Mouse (Mus musculus): ENCODE data around the gene Twnk.
A peak's percentile ranks its signal among the peaks of the same experiment; 100 is the strongest.

Gene Twnk

DNA sequence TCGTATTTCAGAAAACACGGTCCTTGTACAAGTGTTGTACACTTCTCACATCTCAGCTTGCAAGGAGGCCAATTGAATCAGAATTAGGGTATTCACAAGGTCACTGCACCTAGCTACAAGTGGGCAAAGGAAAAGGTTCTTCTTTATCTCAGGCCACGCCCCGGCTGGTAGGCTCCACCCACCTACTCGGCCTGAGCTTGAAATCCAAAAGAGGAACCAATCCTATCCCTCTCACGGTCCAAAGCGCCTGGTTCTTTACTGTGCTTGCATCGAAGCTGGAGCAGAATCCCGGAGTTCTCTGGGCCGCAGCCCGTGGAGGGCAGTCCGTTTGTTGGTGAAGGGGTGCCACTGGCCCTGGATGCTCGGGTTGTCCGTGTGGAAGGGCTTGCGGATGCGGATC, at the start of gene Twnk:
TSS of gene Twnk (plus strand) at position 220 of the 400 bp plus-strand sequence.
- no peak for DNase-seq (ENCODE audit: low read depth, low spot score)

DNA sequence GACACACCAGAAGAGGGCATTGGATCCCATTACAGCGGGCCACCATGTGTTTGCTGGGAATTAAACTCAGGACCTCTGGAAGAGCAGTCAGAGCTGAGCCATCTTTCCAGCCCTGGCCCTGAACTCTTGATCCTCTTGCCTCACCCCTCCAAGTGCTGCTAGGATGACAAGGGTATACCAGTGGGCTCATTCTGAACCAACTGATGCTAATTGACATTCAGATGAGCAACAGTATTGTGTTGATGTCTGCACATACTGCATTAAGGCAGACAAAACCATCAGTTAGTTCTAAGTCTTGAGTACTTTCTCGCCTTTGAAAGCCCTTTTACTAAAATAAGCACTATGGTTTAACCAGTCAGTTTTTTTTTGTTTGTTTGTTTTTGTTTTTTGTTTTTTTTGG, 45.8 kb upstream of the Twnk start:
- no peak for DNase-seq (ENCODE audit: low read depth, low spot score)

DNA sequence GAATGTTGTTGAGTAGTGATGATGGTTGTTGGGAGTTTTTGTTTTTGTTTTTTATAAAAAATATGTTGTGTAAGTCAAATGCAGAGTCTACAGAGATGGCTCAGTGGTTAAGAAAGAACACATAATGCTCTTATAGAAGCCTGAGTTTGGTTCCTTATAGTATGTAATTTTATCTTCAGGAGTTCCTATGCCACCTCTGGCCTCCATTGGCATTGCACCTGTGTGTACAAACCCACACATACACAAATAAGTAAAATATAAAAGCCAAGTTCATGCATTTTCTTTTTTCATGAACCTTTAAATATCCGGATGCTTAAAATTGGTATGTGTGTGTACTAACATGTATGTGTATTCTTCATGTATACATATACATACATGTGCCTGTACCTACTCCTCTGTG, 39.5 kb upstream of the Twnk start:
- DNase-seq (ENCODE audit: low read depth, low spot score) = no peak

DNA sequence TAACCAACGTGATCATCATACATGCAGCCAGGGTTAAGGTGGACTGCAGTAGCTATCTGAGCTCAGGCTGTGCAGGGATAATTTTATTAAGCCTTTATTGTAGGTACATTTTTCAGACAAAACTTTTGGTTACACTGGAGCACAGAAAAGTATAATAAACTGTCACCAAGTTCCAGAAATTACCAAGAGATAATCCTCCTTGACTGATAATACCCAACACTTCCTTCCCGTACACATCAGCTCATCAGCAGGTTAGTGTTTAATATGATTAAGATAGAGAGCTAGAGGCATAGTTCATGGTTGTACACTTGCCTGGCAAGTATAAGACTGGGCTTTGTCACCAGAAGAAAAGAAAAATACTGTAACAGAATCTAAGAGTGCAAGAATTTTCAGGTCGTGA, 37.1 kb upstream of the Twnk start:
- DNase-seq (ENCODE audit: low read depth, low spot score) = no peak

DNA sequence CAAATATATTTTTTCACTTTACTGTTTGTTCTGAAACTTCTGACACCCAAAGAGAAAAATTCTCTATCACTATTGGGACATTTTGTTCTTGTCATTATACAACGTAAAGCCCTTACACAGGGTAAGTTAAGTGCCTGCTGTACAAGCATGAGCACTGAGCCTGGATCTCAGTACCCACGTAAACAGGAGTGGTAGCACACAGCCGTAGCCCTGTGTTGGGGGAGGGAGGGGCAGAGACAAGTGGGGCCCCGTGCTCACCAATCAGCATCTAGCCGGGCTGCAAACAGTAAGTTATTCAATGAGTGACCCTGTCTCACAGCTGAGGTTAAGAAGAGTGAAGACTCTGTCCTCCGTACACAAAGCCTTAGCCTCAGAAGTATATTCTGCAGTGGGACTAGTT, 28.8 kb upstream of the Twnk start:
- no peak for DNase-seq (ENCODE audit: low read depth, low spot score)

DNA sequence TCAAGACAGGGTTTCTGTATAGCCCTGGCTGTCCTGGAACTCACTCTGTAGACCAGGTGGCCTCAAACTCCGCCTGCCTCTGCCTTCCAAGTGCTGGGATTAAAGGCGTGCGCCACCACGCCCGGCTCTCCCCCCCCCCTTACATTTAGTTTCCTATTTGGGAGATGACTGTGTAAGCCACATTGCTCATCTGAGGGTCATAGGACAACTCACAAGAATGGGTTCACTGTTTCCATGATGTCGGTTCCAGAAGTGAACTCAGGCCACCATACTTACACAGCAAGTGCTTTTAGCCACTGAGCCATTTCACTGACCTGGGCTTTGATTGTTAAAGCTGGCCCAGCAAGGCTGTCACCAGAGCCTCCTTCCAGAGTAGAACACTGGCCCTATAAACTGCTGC, 28.3 kb upstream of the Twnk start:
- no peak for DNase-seq (ENCODE audit: low read depth, low spot score)

DNA sequence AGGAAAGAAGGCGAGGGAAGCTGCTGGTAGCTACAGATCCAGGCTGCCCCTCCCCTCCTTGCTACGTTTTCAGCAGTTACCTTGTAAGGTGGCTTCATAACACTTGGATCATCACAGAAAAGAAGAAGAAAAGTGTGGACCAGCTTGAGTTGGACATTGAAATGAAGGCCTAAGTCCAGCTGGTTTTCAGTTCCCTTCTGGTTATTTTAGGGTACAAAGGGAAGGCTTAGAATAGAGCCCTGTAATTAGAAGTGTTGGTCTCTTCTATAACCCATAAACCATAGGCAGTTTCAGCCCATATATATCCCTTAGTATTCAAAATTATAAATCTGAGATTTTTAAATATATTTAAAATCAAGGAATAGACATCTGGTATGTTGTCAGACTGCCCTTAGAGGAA, 24.7 kb upstream of the Twnk start:
- no peak for DNase-seq (ENCODE audit: low read depth, low spot score)

DNA sequence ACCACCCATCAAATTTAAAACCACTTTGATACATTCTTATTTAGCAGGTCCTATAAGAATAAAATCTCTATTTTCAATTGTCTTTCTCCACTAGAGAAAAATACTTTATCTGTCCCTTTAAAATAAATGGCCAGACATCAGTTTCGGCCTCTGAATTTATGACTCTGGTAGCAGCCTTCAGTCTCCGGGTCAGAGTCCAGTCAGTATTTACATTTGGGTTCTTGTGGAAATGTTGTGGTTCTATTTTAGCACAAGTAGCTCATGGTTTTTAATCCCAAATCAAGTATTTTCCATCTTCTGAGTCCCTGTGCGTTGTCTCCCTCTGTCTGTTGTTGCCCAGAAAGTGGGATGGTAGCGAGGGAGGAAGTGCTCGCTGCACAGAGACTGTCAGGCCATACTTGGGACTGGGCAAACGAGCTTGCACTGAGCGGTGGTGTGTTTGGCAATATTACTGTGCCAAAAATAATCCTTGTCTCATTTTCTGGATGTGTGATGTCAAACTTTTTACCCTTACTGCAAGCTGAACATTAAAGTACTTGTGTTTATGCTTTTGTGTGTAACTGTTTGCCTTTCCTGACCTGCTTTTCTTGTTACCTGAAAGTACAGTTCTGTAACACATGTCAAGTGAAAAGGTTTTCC, 22.9 kb upstream of the Twnk start:
- no peak for DNase-seq (ENCODE audit: low read depth, low spot score)

DNA sequence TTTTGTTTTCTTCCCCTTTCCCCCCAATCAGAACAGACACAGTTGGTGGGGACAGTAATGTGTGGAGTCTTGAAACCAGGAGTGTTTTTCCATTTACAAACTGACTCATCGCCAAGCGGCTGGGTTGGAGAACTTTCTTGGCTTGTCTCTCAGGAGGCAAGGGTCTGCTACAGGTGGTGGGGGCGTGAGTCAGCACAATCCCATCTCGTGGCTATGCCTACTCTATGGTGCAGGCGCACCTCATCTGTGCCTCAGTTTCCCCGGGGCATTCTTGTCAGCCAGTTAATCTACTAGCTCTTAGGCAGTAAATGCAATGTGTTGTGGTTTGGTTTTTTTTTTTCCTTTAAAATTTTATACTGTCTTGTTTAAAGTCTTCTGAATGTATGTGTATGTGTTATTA, 22.1 kb upstream of the Twnk start:
- DNase-seq (ENCODE audit: low read depth, low spot score) = no peak

DNA sequence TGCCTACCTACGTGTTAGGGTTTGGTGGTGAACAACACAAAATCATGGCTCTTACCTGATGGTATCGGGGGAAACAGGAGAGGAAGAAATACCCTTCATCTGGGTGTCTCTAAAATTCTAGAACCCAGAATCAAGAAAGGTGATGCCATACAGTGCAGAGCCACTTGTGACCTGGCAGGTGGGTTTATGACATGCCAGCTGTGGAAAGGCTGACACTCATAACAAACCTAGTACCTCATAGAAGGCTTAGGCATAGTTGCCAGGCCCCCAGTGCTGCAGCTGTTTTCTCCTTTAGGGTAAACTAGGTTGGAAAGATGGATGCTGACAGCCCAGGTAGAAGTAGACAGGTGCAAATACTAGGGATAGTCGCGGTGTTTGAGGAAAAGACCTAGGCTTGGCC, 21.0 kb upstream of the Twnk start:
- DNase-seq (ENCODE audit: low read depth, low spot score) = no peak

DNA sequence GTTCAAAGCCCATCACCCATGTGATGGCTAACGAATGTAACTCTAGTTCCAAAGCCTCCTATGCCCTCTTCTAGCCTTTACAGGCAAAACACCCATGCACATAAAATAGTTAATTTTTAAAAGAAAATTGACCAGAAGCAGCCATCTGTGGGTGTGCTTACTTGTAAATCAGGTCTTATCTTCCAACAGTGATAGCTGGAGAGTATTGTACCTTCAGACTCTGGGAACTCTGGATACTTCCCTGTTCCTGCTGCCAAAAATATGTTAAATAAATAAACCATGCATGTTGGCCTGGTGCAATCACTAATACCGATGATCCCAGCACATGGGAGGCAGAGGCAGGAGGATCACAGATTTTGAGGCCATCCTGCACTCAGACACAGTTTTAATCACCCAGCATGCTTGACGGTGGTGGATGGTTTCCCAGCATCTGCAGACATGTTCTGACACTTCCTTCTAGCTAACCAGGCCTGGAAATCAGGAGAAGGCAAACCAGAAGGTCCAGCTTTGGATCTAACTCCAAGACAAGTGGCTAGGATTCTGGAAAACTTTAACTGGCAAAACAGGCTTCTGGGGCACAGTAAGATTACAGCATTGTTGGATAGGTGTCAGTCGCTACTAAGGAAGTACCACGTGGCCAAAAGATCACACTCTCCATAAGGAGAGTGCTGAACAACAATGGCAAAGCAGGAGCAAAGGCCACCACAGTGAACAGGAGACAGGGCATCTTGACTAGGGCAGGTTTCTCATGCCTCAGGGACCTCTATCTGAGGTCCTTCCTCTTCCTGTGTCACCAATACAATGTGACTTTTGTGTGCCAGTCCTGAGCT, 20.1 kb upstream of the Twnk start:
- DNase-seq (ENCODE audit: low read depth, low spot score) = no peak

DNA sequence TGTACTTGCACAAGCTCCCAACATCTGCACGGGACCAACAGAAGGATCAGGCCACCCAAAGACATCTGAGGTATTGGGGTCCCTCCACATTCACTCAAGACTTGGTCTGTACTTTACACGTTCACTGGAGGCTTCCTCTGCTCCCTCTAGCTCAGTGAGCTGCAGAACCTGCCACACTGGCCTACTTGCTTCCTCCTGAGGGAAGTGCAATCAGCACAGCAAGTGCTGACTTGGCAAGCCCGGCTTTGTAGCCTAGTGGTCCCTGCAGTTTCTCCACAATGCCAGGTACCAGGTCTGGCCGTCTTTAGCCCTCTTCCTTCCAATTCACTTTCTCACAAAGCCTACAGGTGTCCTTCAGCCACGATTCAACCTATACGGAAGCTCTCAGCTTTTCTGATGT, 18.5 kb upstream of the Twnk start:
- DNase-seq (ENCODE audit: low read depth, low spot score) = no peak

DNA sequence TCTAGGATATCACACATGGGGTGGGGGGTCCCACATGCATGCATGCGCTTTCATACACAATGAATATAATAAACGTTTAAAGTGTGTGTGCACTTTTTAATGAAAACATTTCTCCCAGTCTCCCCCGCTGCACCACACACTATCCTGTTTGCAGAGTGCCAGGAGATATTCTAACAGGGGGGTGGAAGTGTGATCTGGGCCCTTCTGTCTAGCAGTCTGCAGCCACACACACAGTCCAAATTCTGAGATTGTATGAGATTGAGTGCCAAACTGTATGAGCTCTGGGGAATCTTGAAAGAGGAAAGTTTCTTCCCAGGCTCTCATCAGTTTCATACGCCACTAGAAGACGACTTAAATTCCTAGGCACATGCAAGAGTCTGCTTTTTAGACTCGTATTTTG, 17.6 kb upstream of the Twnk start:
- DNase-seq (ENCODE audit: low read depth, low spot score) = no peak

DNA sequence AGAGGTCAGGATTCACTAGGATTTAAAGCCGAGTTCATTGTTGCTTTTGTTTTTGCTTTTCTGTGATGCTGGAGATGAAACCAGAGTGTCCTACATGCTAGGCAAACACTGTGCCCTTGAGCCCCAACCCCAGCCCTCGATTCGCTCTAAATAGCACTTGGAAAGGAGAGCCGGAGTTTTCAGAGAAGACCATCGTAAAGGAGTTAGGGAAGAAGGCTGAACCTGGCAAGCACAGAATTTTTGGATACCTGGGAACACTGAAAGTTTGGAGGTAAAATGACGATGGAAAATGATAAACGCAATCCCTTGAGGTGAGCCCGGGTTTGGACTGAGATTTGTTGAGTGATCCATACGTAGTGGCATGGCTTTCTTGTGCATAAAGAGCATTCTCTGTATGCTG, 17.1 kb upstream of the Twnk start:
- DNase-seq (ENCODE audit: low read depth, low spot score) = no peak

DNA sequence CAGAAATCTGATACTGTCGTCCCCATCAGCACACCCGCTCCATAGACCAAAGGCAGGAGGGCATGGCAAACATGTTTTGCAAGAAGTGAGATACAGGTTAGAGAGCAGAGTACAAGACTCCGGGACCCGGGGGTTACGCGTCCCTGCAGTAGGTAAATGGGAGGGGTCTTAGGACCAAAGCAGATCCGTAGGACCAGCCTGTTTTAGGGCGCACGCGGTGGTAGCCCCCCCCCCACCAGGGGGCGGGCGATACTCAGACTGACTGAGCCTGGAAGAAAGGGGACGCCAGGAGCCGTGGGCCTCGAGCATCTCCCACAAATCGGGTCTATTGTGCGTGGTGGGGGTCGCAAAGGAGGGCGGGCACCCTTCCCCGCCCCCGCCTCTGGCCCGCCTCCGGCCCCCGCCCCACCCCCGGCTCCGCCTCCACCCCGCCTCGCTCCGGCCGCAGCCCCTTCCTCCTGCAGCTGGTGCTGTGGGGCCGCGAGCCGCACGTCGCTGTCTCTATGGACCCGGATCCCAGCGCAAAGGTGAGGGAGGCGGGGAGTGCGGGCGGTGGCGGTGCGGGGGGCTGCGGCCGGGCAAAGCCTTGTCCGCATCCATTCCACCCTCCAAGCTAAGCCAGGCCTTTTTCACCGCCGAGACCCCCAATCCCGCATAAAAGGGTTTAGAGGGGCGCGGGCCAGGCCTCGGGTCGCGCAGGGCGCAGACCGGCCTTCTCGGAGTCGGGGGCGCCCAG, 16.5 kb upstream of the Twnk start, which contains the start of gene Sema4g:
TSS of gene Sema4g (plus strand) at position 271 of the 736 bp plus-strand sequence.
- peak; percentile 42 for DNase-seq (ENCODE audit: low read depth, low spot score)

DNA sequence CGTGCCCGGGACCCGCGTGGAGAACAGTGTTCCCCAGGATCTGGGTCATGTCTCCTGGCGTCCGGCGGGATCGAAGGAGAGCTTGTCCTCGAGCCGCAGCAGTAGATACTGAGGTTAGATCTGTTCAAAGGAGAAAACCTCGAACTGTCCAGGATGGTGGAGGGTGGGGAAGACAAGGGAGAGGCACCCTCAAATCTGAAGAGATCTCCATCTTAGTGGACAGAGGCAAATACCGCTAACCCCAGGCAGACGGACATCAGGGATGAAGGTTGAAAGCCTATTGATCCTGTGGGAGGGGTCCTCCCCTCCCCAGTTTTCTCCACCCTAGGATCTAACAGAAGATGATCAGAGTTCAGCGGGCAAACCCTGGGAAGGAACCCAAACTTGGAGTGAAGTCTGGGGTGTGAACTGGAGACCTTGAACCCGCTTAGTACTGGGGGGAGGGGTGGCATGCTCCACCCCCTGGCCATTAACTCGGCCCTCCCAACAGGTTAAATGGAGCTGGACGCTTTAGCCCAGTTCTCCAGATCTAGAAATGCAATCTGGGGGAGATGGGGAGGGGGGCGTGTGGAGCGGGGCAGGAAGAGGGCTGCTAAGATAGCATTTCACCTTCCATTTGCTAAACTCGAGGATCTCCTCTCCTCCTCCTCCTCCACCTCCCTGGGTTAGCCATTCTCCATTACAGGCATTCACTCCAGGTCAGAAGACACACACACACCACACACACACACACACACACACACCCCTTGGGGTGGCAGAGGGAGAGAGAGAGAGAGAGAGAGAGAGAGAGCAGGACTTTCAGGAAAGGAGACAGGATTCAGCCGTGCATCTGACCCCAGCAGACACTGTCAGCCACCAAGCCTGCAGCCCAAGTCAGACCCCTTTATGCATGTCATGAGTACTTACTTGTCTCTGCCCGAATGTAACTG, 15.6 kb upstream of the Twnk start:
- DNase-seq (ENCODE audit: low read depth, low spot score) = no peak

DNA sequence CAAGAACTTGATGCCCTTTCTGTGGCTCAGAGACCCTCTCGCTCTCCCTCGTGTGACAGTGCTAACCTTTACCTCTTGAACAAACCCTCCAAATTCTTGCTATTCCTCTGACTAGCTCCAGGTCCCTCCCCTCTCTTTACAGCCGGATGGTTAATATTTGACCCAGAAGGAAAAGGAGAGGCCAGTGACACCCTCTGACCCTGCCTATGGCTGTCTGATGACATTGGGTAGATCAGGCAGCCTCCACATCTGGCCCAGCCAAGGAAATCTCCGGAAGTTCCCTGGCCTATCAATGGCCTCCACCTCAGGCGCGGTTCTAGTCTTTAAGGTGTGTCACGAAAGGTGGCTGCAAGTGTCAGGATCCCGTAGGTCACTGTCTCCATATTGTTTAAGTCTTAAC, 14.4 kb upstream of the Twnk start:
- no peak for DNase-seq (ENCODE audit: low read depth, low spot score)

DNA sequence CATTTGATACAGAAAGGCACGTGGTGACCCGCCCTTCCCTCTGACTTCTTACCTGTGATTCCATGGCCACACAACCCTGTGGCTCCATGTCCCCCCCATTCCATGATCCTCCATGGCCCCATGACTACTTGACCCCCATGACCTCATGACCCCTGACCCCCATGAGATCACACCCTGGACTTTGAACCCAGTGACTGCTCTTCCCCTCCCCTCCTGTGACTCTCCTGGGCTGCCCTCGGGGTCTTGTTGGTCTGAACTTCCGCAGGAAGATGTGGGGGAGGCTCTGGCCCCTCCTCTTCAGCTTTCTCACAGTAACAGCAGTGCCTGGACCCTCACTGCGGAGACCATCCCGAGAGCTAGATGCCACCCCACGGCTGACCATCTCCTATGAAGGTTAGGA, 13.2 kb upstream of the Twnk start:
- DNase-seq (ENCODE audit: low read depth, low spot score) = no peak

DNA sequence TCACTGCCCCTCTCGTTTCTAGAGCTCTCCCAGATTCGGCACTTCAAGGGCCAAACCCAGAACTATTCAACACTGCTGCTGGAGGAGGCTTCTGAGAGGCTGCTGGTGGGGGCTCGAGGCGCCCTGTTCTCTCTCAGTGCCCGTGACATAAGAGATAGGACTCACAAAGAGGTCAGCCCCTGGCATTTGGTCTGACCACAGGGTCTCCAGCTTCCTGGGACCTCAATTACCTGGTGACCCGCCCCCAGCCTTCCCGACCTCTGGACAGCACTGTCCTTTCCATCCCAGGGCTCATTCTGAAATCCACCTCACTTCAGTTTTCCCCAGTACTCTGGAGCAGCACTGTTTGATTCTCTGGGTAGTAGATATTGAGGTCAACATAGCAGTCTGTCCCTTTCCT, 12.8 kb upstream of the Twnk start:
- DNase-seq (ENCODE audit: low read depth, low spot score) = no peak

DNA sequence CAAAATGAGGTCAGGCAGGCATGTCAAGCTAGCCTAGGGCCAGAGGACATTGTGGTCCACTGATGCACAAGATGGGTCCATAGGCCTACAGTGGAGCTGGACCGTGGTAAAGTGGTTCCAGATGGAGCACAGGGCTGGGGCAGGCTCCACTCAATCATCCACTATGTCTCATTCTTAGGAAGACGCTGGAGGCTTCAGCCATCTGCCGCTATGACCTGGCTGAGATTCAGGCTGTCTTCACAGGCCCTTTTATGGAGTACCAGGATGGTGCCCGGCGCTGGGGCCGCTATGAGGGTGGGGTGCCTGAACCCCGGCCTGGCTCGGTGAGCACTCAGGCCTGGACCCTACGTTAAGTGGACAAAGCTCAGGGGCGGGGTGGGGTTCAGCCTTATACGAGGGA, 7.7 kb upstream of the Twnk start:
- DNase-seq (ENCODE audit: low read depth, low spot score) = no peak

DNA sequence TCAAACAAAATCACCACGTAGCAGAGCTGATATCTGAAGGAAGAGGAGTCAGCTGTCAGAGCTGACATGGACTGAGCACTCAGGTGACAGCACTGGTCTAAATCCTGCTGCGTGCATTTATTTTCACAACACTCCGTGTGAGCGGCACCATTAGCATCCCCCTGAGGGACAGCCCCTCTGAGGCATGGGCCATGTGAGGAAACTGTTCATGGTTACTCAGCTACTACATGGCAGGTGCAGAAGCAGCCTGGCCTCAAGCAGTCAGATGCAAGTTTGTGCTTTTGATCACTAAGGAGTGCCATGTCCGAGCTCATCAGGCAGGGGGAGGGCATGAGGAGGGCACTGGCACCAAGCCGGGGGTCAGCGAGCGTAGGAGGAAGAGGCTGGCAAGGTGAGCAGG, 5.8 kb upstream of the Twnk start:
- DNase-seq (ENCODE audit: low read depth, low spot score) = no peak

DNA sequence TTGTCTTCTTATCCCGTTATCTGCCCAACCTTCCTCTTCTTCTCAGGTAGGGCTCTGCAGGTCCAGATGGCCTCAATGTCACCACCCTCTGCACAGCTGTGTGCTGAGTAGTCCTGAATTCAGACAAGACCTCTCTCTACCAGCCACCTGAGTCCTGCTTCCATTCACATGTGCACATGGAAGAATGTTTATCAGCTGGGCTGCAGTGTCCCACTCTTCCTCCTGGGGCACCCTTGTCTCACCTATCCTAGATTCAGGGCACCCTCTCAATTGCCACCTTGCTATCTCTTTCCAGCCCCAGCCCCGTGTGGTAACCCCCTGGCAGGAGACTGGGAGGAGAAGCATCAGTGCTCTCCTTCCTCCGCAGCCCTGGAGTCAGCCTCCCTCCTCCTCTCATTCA, 3.2 kb upstream of the Twnk start:
- DNase-seq (ENCODE audit: low read depth, low spot score) = no peak

All from embryo, embryonic 11.5 days (tissue).